Mouse (Mus musculus) bone marrow, adult 2 months (tissue): ENCODE results near the gene Trak1.

Experiments
- CTCF ChIP-seq: fragments of 200-500 bp; IDR thresholded peaks from 2 replicates; pipeline ENCODE4 v1.5.1; 2011; ENCODE audit warnings: low read length, control low read depth; ENCODE audit not compliant: control insufficient read depth, insufficient read depth
- POLR2A ChIP-seq: fragments of 200-500 bp; IDR thresholded peaks from 2 replicates; pipeline ENCODE4 v1.6.1; 2011; ENCODE audit warnings: low read depth, mild to moderate bottlenecking, control low read depth, low read length, borderline replicate concordance; ENCODE audit not compliant: control insufficient read depth

GRCm38 (mm10) chr9:121247956-121248775 lies 49.1 kb upstream of the Trak1 start:
- TF ChIP-seq CTCF (peak; percentile 74), POLR2A (no peak)
